Mouse (Mus musculus) spleen, embryonic (tissue): Measurements from ENCODE around the gene Olfr1443.
"Not testable (repeated sequence)": the region's sequence is repeated elsewhere in the genome, so short reads cannot be mapped to it uniquely, and the experiment has no call there.

Source experiments
- CTCF ChIA-PET: fragments of 350-600 bp; sonication (Branson Sonifier 250); formaldehyde crosslinking; loops from one replicate; lab custom pipeline; 2022; lab: Charles Lee

Olfr1443 gene

DNA sequence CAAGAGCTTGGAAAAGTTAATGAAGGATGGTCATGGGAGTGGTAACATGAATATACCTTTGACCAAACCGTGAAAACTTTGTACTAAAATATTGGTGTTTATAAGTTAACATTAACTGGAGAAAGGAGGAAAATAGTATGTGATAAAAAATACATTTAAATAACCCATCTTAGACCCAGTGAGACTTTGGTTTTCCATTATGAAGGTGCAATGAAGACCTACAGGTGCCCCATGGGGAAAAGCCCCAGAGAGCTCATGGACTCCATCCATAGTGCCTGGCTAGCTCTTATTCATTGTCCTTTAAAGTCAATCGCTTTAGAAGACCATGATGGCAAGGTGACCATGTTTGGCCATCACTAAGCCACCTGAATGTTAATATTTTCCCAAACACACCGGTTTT, at the start of gene Olfr1443:
Gene Olfr1443 (plus strand): TSS at position 301 of the 400 bp plus-strand sequence.
- CTCF ChIA-PET: interaction anchor here (0.7 kb wide), 1 partner anchor 57 kb away, joined by 3 read pairs; no protein-coding TSS in a partner anchor

GRCm38 (mm10) chr19:12633176-12633575, 44.7 kb upstream of the Olfr1443 start, which contains the start of gene Glyat:
TSS of gene Glyat (plus strand) at chr19:12633308.
- CTCF ChIA-PET: no interaction called here

- CTCF ChIA-PET: no interaction called here
Observed at GRCm38 (mm10) chr19:12634259-12634658, 43.7 kb upstream of the Olfr1443 start.

DNA sequence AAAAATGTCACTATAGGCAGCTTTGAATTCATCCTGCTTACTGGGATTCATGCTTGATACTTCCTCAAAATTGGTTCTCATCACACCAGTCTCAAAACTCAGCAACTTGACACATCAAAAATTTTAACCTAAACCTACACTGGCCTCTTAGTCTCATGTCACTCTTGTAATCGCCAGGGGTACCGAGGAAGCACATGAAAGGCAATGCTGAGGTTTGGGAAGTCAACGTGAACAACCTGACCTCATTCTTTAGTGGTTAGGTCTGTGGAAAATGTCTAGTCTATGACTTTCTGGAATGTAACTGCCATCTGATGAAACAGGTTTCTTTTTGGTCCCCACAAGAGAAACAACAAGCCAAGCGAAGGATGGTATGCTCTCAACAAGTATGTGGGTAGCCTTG, 42.9 kb upstream of the Olfr1443 start:
- CTCF ChIA-PET: no interaction called here

DNA sequence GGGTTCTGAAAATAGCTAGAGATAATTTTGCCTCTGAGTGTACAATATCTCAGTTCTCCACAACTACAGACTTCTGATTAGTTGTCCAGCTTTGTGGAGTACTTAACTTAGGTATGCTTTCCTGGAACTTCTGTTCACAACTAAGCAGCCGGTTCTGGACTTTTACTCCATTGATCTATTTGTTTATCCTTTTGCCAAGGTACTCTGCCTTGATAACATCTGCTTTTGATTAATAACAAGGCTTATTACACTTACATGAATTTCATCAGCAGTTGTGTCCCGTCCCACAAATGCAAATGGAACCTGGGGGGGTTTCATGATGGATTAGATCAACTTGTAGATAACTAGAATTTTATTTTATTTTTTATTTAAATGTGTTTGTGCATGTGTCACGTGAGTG, 41.0 kb upstream of the Olfr1443 start:
- CTCF ChIA-PET: no interaction called here

DNA sequence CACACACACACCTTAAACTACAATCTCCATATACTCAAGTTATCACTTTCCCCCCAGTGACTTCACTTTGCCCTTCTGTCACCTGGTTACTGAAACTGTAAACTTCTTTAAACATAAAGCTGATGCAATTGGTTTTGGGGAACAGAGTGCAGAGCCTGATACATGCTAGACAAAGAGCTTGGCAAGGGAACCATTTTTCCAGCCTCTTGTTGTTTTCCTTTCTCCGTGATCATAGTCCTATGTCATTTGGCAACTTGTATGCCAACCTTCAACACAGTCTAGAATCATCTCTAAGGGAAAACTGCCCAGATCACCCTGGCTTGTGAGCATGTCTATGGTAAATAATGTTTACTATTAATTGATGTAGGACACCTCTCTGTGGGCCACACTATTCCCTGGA, 39.9 kb upstream of the Olfr1443 start:
- CTCF ChIA-PET: no interaction called here

- CTCF ChIA-PET: no interaction called here
Observed at GRCm38 (mm10) chr19:12649511-12649910, 28.4 kb upstream of the Olfr1443 start.

- CTCF ChIA-PET: no interaction called here
Observed at GRCm38 (mm10) chr19:12666156-12666555, 11.8 kb upstream of the Olfr1443 start.

- CTCF ChIA-PET: not testable (repeated sequence)
Observed at GRCm38 (mm10) chr19:12668601-12669000, 9.3 kb upstream of the Olfr1443 start.

DNA sequence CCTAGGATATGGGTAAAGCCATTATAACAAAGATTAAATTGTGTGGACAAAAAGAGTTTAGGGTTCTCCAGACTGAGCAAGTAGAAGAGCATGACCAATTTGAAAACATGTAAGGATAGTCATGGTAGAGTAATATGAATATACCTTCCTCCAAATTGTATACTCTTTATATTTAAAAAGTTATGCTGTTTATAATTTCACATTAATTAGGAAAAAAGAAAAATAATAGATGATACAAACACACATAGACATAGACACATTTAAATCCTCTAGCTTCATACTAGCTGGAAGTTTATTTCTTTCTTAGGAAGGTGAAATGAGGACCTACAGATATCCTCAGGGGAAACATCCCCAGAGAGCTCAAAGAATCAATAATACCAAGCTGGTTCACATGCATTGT, 7.8 kb upstream of the Olfr1443 start, which contains the start of gene Olfr1442:
Gene Olfr1442 (plus strand): TSS at position 301 of the 400 bp plus-strand sequence.
- CTCF ChIA-PET: interaction anchor here (0.6 kb wide), 1 partner anchor 208 kb away, joined by 4 read pairs; no protein-coding TSS in a partner anchor

- CTCF ChIA-PET: no interaction called here
Observed at GRCm38 (mm10) chr19:12671051-12671450, 6.9 kb upstream of the Olfr1443 start.

DNA sequence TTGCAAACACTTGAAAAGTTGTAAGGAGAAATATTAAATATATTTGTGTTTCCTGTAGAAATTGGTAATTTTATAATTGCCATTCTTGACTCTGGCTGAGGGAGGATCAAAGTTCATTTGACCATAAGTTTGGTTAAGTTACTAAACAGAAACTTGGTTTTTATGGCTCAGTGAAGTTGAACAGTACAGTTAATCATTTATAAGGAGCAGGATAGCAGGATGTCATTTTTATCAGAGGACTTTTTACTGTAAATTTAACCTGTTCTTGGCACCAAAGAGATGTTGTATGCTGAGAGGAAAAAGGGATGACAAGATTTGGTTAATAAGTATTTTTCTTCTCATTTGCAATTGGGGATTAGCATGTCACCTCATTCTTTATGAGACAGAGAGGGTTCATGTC, 6.7 kb downstream of the Olfr1443 start:
- CTCF ChIA-PET: no interaction called here

DNA sequence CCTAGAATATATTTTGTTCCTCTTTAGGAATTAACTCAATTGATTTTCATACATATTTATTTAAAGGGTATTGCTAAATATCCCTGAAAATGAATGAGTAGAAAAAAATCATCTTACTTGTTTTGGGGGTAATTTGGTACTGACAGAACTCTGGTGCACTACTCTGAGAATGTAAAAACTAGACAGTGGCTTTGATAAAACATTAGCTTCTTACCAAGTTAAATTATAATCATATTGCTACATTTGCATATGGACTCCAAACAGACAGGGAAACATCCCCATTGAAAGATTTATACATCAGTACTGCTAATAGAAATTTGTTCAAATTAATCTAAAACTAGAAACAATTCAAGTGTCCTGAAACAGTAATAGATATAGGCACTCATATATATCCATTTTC, 7.3 kb downstream of the Olfr1443 start:
- CTCF ChIA-PET: no interaction called here

GRCm38 (mm10) chr19:12695590-12695989, 17.7 kb downstream of the Olfr1443 start, which contains the start of gene Keg1:
TSS of gene Keg1 (plus strand) at chr19:12695786.
- CTCF ChIA-PET: no interaction called here

GRCm38 (mm10) chr19:12696221-12696620, 18.3 kb downstream of the Olfr1443 start:
- CTCF ChIA-PET: no interaction called here

DNA sequence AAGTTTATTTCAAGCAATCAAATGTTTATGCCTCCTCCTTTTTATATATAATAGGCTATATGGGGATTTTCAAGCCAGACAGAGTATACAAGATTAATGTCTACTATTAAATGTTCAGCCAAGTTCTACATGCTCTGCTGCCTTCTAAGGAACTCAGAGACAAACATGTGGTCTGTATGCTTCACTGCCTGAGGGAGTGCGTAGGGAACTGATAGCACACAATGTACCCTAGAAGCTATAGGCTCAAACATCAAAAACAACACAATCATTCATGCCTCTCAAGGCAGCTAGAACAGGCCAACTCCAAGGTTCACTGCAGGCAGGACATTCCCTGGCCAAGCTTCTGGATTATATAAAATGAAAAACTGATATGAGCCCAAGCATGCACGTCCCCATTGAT, 30.5 kb downstream of the Olfr1443 start:
- CTCF ChIA-PET: no interaction called here

DNA sequence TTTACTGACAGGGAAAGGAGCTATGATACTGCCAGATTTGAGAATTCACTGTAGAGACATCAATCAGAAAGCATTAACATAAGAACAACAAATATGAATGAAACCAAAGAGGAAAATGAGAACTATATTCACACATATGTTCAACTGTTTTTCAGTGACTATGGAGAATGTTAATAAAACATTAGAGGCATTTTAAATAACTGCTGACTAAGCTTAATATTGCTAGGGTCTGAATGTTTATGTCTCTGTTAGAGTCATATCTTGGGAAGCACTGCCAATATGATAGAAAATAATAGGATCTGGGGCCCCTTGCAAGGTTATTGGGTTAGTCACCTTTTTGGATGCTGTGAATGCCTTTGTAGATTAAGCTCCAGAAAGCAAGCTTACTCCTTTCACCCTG, 31.1 kb downstream of the Olfr1443 start:
- CTCF ChIA-PET: no interaction called here

- CTCF ChIA-PET: no interaction called here
Observed at GRCm38 (mm10) chr19:12719189-12719588, 41.3 kb downstream of the Olfr1443 start.

- CTCF ChIA-PET: no interaction called here
Observed at GRCm38 (mm10) chr19:12720463-12720862, 42.6 kb downstream of the Olfr1443 start.

DNA sequence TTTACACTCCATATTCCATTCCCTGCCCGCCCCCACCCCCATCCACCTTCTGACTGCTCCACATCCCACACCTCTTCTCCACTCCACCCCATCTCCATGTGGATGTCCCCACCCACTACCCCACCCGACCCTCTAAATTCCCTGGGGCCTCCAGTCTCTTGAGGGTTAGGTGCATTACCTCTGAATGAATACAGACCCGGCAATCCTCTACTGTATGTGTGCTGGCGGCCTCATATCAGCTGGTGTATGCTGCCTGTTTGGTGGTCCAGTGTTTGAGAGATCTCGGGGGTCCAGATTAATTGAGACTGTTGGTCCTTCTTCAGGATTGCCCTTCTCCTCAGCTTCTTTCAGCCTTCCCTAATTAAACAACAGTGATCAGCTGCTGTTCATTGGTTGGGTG, 43.0 kb downstream of the Olfr1443 start:
- CTCF ChIA-PET: not testable (repeated sequence)

DNA sequence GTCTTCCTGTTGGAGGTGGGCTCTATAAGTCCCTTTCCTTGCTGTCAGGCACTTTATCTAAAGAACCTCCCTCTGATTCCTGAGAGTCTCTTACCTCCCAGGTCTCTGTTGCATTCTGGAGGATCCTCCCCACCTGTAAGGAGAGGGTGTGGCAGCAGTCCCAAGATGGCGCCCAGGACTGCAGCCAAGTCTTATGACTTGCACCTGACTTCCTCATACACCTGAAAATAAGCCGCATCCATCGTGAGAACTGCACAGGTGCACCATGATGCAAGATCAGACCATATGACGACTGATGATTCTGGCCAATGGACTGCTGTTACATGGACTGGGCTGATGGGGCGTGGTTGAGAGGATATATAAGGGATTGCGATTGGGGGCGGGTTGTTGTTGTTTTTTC, 43.7 kb downstream of the Olfr1443 start:
- CTCF ChIA-PET: not testable (repeated sequence)

DNA sequence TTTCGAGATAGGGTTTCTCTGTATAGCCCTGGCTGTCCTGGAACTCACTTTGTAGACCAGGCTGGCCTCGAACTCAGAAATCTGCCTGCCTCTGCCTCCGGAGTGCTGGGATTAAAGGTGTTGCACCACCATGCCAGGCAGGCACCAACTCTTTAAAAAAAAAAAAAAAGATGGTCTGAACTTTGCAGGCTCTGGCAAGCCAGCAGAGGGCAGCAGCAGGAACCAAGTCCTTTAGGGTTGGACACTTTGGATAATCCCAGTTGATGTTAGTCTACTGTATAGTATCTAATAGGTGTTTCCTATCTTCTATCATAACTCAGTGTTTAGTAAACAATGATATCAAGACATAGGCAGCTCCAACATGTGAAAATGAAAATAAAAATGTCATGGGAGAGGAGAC, 44.4 kb downstream of the Olfr1443 start:
- CTCF ChIA-PET: no interaction called here

GRCm38 (mm10) chr19:12725851-12726250, 47.9 kb downstream of the Olfr1443 start:
- CTCF ChIA-PET: no interaction called here

DNA sequence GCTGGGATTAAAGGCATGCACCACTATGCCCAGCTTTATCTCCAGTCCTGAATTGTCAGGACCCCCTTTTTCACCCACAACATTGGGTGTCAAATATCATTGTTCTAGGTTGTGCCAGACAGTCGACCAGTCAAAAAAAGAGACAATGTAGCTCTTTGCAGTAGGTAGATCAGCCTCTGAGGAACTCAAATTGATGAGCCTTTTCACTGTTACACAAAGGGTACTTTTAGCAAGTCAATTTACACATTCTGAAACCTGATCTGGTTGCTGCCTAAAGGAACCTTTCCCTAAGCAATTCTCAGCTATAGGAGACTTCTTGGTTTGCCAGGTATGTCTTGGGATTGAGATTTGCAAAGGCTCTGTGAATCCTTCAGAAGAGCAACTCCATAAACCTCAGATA, 53.1 kb downstream of the Olfr1443 start:
- CTCF ChIA-PET: no interaction called here
